Mouse (Mus musculus): ENCODE results near the gene Eprs.

DNA sequence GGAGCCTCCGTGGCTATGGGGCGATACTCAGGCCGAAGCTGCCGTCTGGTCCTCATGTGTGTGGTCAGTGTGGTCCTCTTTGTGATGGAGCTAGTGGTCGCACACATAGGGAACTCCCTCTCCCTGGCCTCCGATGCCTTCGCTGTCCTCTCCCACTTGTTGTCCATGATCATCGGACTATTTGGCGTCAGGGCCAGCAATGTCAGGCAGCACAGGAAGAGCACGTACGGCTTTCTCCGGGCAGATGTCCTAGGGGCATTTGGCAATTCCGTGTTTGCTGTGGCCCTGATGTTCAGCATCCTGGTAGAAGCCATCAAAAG is 69.1 kb downstream of the Eprs start:
- TF ChIP-seq POLR2A (IDR thresholded peaks at IDR 0.05; ENCODE audit: borderline replicate concordance, low read depth, low read length) (no peak), CTCF (IDR thresholded peaks at IDR 0.05; ENCODE audit: low read depth, low read length) (no peak)
